Mouse (Mus musculus): ENCODE measurements at regions not wholly inside any gene's neighbourhood (a gene's known extent, or its start where the extent isn't known, plus 50 kb on each side); places are given as distances from the start of the nearest gene placed in this dataset.

DNA sequence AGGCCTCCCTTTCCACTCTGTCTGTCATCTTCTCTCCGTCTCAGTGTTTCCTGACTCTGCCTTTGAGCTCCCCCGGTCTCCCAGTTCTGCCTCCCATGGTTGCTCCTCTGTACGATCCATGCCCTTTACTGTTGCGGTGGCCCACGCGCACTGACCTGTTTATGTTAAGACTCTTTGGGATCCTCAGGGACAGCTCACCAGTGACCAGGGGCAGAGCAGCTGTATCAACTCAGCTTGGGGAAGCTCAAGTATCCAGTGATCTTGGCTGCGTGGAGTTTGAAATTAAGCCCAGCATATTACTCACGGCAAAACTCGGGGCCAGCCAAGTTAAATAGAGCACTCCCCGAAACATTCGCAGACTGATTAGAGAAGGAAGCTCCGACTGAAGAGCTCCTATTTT, 562.8 kb downstream of the Ccdc171 start:
- TF ChIP-seq POLR2A (IDR thresholded peaks at IDR 0.05; ENCODE audit: borderline replicate concordance, extremely low read depth, low read depth, low read length) (no peak), CTCF (IDR thresholded peaks at IDR 0.05; ENCODE audit: insufficient read depth, low read length) (no peak)
